Mouse (Mus musculus): ENCODE measurements around the gene Frzb. TPM values are rescaled to one million over a fixed set of nuclear protein-coding genes. Genes with fewer than 3 reads are reported as not detected.

The Frzb gene
- polyA plus RNA-seq, 1 experiment from 2014 or later: 72.0 TPM

- 68% methylated on average over 14 of the region's 14 CpGs for WGBS
- Histone ChIP-seq H3K4me3 (peak overlapping the region; percentile 71), H3K27ac (replicated peaks) (peak overlapping the region; percentile 92)
These were observed 2.7 kb downstream of the Frzb start for GRCm38 (mm10) chr2:80444418-80445365.

GRCm38 (mm10) chr2:80443962-80444361 lies 3.5 kb downstream of the Frzb start:
- Histone ChIP-seq H3K4me1 (peaks cover 27% of the 10 kb centered on the region), H3K4me3 (peak overlapping the region; percentile 71), H3K9me3 (peaks cover 3% of the 10 kb centered on the region; the same call in 1 of the 2 replicates), H3K36me3 (replicated peaks) (peaks cover 47% of the 10 kb centered on the region), H3K27me3 (replicated peaks; ENCODE audit: low read depth, poor library complexity, severe bottlenecking) (peaks cover 21% of the 10 kb centered on the region), H3K27ac (replicated peaks) (no peak overlapping the region)
- DNase-seq (ENCODE audit: low spot score): no peak
- WGBS: 89% methylated on average over 2 of the region's 2 CpGs

More at GRCm38 (mm10) chr2:80444418-80445365, 2.7 kb downstream of the Frzb start:
- no peak for DNase-seq (ENCODE audit: low spot score)
- peaks cover 27% of the 10 kb centered on the region for H3K4me1 ChIP-seq
- H3K27me3 ChIP-seq (replicated peaks; ENCODE audit: low read depth, poor library complexity, severe bottlenecking): peaks cover 21% of the 10 kb centered on the region
- peaks cover 47% of the 10 kb centered on the region for H3K36me3 ChIP-seq (replicated peaks)
- peaks cover 3% of the 10 kb centered on the region; the same call in 1 of the 2 replicates for H3K9me3 ChIP-seq

- Histone ChIP-seq H3K27ac (replicated peaks) (no peak overlapping the region), H3K9me3 (peaks cover 3% of the 10 kb centered on the region; the same call in 1 of the 2 replicates), H3K4me1 (peaks cover 8% of the 10 kb centered on the region), H3K4me3 (no peak overlapping the region), H3K36me3 (replicated peaks) (peaks cover 64% of the 10 kb centered on the region), H3K27me3 (replicated peaks; ENCODE audit: low read depth, poor library complexity, severe bottlenecking) (peaks cover 21% of the 10 kb centered on the region)
- no peak for DNase-seq (ENCODE audit: low spot score)
- WGBS: 96% methylated on average over 3 of the region's 3 CpGs
These were observed 6.0 kb downstream of the Frzb start for GRCm38 (mm10) chr2:80441386-80441785.

- no peak for DNase-seq (ENCODE audit: low spot score)
- Histone ChIP-seq H3K27me3 (replicated peaks; ENCODE audit: low read depth, poor library complexity, severe bottlenecking) (no peaks in the 10 kb centered on the region), H3K36me3 (replicated peaks) (peaks cover 72% of the 10 kb centered on the region), H3K9me3 (peaks cover under 1% of the 10 kb centered on the region; the same call in 1 of the 2 replicates), H3K4me1 (0 out of 2 replicates have a peak, but pooled peaks cover 3% of the 10 kb centered on the region), H3K4me3 (no peak overlapping the region), H3K27ac (replicated peaks) (no peak overlapping the region)
- WGBS: 69% methylated on average over 3 of the region's 3 CpGs
These were observed 8.6 kb downstream of the Frzb start for GRCm38 (mm10) chr2:80438854-80439253.

GRCm38 (mm10) chr2:80437401-80437800 lies 10.0 kb downstream of the Frzb start:
- Histone ChIP-seq H3K27me3 (replicated peaks; ENCODE audit: low read depth, poor library complexity, severe bottlenecking) (no peaks in the 10 kb centered on the region), H3K27ac (replicated peaks) (no peak overlapping the region), H3K9me3 (no peaks in the 10 kb centered on the region), H3K4me1 (0 out of 2 replicates have a peak, but pooled peaks cover 3% of the 10 kb centered on the region), H3K4me3 (no peak overlapping the region), H3K36me3 (replicated peaks) (peaks cover 67% of the 10 kb centered on the region)
- 68% methylated on average over 2 of the region's 2 CpGs for WGBS
- no peak for DNase-seq (ENCODE audit: low spot score)

GRCm38 (mm10) chr2:80434783-80435572 lies 12.4 kb downstream of the Frzb start:
- no peak for DNase-seq (ENCODE audit: low spot score)
- no peaks in the 10 kb centered on the region for H3K27me3 ChIP-seq (replicated peaks; ENCODE audit: low read depth, poor library complexity, severe bottlenecking)
- 0 out of 2 replicates have a peak, but pooled peaks cover 3% of the 10 kb centered on the region for H3K4me1 ChIP-seq
- H3K36me3 ChIP-seq (replicated peaks): peaks cover 57% of the 10 kb centered on the region
- no peak overlapping the region for H3K4me3 ChIP-seq
- no peaks in the 10 kb centered on the region for H3K9me3 ChIP-seq
- no peak overlapping the region for H3K27ac ChIP-seq (replicated peaks)
- WGBS: 62% methylated on average over 11 of the region's 11 CpGs

GRCm38 (mm10) chr2:80433254-80433876 lies 14.1 kb downstream of the Frzb start:
- no peak overlapping the region for H3K4me3 ChIP-seq
- no peaks in the 10 kb centered on the region for H3K9me3 ChIP-seq
- H3K27ac ChIP-seq (replicated peaks): no peak overlapping the region
- 0 out of 2 replicates have a peak, but pooled peaks cover 3% of the 10 kb centered on the region for H3K4me1 ChIP-seq
- H3K36me3 ChIP-seq (replicated peaks): peaks cover 54% of the 10 kb centered on the region
- WGBS: 90% methylated on average over 6 of the region's 6 CpGs
- no peak for DNase-seq (ENCODE audit: low spot score)
- H3K27me3 ChIP-seq (replicated peaks; ENCODE audit: low read depth, poor library complexity, severe bottlenecking): no peaks in the 10 kb centered on the region

- DNase-seq (ENCODE audit: low spot score): no peak
- no peaks in the 10 kb centered on the region for H3K27me3 ChIP-seq (replicated peaks; ENCODE audit: low read depth, poor library complexity, severe bottlenecking)
- no peak overlapping the region for H3K4me3 ChIP-seq
- no peaks in the 10 kb centered on the region for H3K9me3 ChIP-seq
- H3K4me1 ChIP-seq: no peaks in the 10 kb centered on the region
- peaks cover 44% of the 10 kb centered on the region for H3K36me3 ChIP-seq (replicated peaks)
- 56% methylated on average over 1 of the region's 1 CpGs for WGBS
- H3K27ac ChIP-seq (replicated peaks): no peak overlapping the region
These were observed 16.9 kb downstream of the Frzb start for GRCm38 (mm10) chr2:80430357-80431053.

GRCm38 (mm10) chr2:80423116-80423515 lies 24.3 kb downstream of the Frzb start:
- 93% methylated on average over 5 of the region's 5 CpGs for WGBS
- H3K36me3 ChIP-seq (replicated peaks): peaks cover 49% of the 10 kb centered on the region
- no peaks in the 10 kb centered on the region for H3K4me1 ChIP-seq
- no peaks in the 10 kb centered on the region for H3K9me3 ChIP-seq
- H3K27ac ChIP-seq (replicated peaks): no peak overlapping the region
- no peaks in the 10 kb centered on the region for H3K27me3 ChIP-seq (replicated peaks; ENCODE audit: low read depth, poor library complexity, severe bottlenecking)
- no peak overlapping the region for H3K4me3 ChIP-seq
- no peak for DNase-seq (ENCODE audit: low spot score)

GRCm38 (mm10) chr2:80421990-80422389 lies 25.4 kb downstream of the Frzb start:
- WGBS: 76% methylated on average over 1 of the region's 1 CpGs
- no peaks in the 10 kb centered on the region for H3K27me3 ChIP-seq (replicated peaks; ENCODE audit: low read depth, poor library complexity, severe bottlenecking)
- no peak for DNase-seq (ENCODE audit: low spot score)
- no peaks in the 10 kb centered on the region for H3K9me3 ChIP-seq
- no peak overlapping the region for H3K4me3 ChIP-seq
- no peaks in the 10 kb centered on the region for H3K4me1 ChIP-seq
- no peak overlapping the region for H3K27ac ChIP-seq (replicated peaks)
- peaks cover 60% of the 10 kb centered on the region for H3K36me3 ChIP-seq (replicated peaks)

- Histone ChIP-seq H3K27ac (replicated peaks) (no peak overlapping the region), H3K36me3 (replicated peaks) (peaks cover 71% of the 10 kb centered on the region), H3K27me3 (replicated peaks; ENCODE audit: low read depth, poor library complexity, severe bottlenecking) (no peaks in the 10 kb centered on the region), H3K9me3 (no peaks in the 10 kb centered on the region), H3K4me1 (peaks cover 10% of the 10 kb centered on the region; the same call in 1 of the 2 replicates), H3K4me3 (no peak overlapping the region)
- no peak for DNase-seq (ENCODE audit: low spot score)
- 87% methylated on average over 6 of the region's 6 CpGs for WGBS
These were observed 31.1 kb downstream of the Frzb start for GRCm38 (mm10) chr2:80416286-80416685.
